Mouse (Mus musculus): Measurements from ENCODE around the gene Micall1.

Micall1 gene

DNA sequence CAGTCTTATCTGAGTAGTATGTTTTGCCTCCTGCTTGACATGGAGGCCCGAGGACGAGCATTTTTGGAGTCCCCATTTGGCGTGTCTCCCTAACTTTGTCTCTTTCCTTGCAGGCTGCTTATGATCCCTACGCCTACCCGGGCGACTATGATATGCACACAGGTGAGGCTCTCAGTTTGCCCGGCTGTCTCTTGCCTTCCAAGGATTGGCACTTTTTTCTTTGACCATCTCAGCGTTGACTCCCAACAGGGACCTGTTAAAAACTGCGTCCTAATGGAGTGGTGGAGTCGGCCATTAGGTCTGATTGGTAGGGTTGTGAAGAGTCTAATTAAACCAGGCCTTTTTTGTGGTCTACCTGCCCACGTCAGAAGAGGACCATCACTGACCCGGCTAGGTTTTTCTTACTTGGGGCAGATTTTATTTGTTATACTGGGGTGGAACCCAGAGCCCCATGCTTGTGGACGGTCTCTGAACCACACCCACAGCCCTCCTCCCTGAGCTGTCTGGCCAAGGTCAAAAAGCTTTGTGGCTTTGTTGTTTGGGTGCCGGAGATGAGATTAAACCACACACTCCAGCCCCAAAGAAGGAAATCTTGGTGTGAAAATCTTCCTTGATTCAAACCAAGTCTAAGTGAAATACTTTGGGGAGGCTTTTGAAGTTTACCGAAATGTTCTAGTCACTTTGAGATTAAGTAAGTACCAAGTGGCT is 32.9 kb upstream of the Micall1 start:
- no peak for TF ChIP-seq GATA4 (IDR thresholded peaks at IDR 0.05; ENCODE audit: insufficient replicate concordance, low read length)

DNA sequence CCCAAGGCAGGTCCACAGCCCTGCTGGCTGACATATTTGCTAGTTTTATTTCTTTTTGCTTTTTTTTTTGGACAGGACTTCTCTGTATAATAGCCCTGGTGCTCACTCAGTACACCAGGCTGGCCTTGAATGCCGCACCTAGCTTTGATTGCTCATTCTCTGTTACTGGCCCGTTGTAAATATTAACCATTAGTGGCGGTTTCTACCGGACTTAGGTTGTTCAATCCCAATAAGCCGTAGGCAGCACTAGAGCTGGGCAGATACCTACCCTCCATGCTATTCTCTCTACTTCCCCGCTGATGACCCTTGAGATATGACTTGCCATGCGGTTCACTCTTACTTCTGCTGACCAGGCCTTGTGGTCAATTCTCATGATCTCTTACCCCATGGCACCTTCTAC is 29.1 kb upstream of the Micall1 start:
- TF ChIP-seq GATA4 (IDR thresholded peaks at IDR 0.05; ENCODE audit: insufficient replicate concordance, low read length): no peak

GRCm38 (mm10) chr15:79092284-79092683 is 16.4 kb upstream of the Micall1 start:
- no peak for TF ChIP-seq GATA4 (IDR thresholded peaks at IDR 0.05; ENCODE audit: insufficient replicate concordance, low read length)

- TF ChIP-seq GATA4 (IDR thresholded peaks at IDR 0.05; ENCODE audit: insufficient replicate concordance, low read length): no peak
These were observed 15.4 kb upstream of the Micall1 start for GRCm38 (mm10) chr15:79093083-79093839.

GRCm38 (mm10) chr15:79095483-79095882 is 13.2 kb upstream of the Micall1 start:
- TF ChIP-seq GATA4 (IDR thresholded peaks at IDR 0.05; ENCODE audit: insufficient replicate concordance, low read length): no peak

- no peak for TF ChIP-seq GATA4 (IDR thresholded peaks at IDR 0.05; ENCODE audit: insufficient replicate concordance, low read length)
These were observed 12.1 kb upstream of the Micall1 start for GRCm38 (mm10) chr15:79096556-79096955.

- TF ChIP-seq GATA4 (IDR thresholded peaks at IDR 0.05; ENCODE audit: insufficient replicate concordance, low read length): no peak
These were observed 11.6 kb upstream of the Micall1 start for GRCm38 (mm10) chr15:79097135-79097534.

- TF ChIP-seq GATA4 (IDR thresholded peaks at IDR 0.05; ENCODE audit: insufficient replicate concordance, low read length): no peak
These were observed 11.1 kb upstream of the Micall1 start for GRCm38 (mm10) chr15:79097611-79098025.

- TF ChIP-seq GATA4 (IDR thresholded peaks at IDR 0.05; ENCODE audit: insufficient replicate concordance, low read length): no peak
These were observed 10.5 kb upstream of the Micall1 start for GRCm38 (mm10) chr15:79098220-79098619.

DNA sequence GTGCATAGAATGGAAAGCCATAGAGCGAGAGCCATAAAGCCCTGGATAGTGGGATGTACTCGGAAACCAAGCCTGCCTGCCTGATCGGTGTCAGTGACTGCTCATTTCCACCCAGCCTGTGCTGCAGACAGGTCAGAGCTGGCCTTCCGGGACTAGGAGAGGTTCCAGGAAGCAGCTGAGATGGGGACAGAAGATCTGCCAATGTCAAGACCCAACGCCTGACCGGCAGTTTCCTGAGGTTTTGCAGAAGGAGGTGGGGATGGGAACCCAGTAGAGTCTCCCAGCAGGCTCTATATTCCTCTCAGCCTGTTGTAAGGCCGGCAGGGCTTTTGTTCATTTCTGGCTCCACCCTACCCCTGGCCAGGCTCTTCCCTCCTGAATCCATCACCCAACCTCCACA is 9.8 kb upstream of the Micall1 start:
- peak; percentile 50; the same call in 1 of the 2 replicates for TF ChIP-seq GATA4 (IDR thresholded peaks at IDR 0.05; ENCODE audit: insufficient replicate concordance, low read length)

DNA sequence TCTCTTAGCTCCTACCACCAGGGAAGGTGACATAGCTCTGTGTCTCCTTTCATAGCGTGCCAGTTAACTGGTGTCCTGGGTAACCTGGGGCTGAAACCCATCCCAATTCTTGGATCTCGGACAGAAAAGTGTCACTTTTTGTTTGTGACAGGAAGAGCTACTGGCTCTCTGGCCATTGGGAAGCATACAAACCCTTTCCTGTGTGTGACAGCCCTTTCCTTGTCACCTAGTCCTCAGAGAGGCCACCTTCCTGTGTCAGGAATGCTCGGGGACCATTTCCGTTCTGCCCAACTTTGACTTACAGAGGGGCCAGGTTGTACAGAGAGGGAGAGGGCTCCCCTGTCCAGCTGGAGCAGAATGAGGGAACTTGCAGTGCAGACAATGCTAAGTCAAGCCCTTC is 9.2 kb upstream of the Micall1 start:
- TF ChIP-seq GATA4 (IDR thresholded peaks at IDR 0.05; ENCODE audit: insufficient replicate concordance, low read length): no peak

DNA sequence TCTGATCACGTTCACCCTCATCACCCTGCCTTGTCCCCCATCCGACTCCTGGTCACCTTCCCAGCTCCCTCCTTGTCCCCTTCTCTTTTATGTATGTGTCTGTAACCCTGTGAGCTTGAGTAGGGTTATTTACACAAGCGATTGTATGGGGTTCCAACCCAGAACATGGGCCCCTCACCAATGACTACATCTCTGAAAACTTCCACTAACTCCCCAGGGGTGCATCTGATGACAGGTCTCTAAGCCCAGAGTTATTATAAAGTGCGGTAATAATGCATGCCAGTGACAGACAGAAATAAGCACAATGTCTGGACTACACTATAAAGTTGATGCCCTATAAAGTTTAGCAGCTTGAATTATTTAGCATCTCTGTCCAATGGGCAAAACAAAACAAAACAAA is 8.3 kb upstream of the Micall1 start:
- TF ChIP-seq GATA4 (IDR thresholded peaks at IDR 0.05; ENCODE audit: insufficient replicate concordance, low read length): no peak

GRCm38 (mm10) chr15:79101531-79101930 is 7.2 kb upstream of the Micall1 start:
- no peak for TF ChIP-seq GATA4 (IDR thresholded peaks at IDR 0.05; ENCODE audit: insufficient replicate concordance, low read length)

- no peak for TF ChIP-seq GATA4 (IDR thresholded peaks at IDR 0.05; ENCODE audit: insufficient replicate concordance, low read length)
These were observed 5.4 kb upstream of the Micall1 start for GRCm38 (mm10) chr15:79103264-79103663.

DNA sequence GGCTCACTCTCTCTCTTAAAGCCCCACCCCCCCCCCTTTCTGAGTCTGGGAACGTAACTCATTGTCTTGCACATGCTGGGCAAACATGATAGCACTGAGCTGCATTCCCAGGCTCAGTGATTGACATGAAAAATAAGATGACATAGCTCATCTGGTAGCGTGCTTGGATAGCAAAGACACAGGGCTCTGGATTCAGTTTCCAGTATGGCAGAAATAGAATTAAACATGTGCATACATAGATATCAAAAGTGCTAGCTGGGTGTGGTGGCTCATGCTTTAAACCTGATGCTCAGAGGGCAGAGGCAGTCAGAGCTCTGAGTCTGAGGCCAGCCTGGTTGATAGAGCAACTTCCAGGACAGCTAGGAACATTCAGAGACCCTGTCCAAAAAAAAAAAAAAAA is 2.9 kb upstream of the Micall1 start:
- TF ChIP-seq GATA4 (IDR thresholded peaks at IDR 0.05; ENCODE audit: insufficient replicate concordance, low read length): no peak

GRCm38 (mm10) chr15:79107966-79108365 is 732 bp upstream of the Micall1 start:
- no peak for TF ChIP-seq GATA4 (IDR thresholded peaks at IDR 0.05; ENCODE audit: insufficient replicate concordance, low read length)
